Mouse (Mus musculus) layer of hippocampus, postnatal 25 days (tissue): ENCODE results near the gene Zfp335. TPM values are rescaled to one million over a fixed set of nuclear protein-coding genes. Genes with fewer than 3 reads are reported as not detected.

Experiments
- total RNA-seq, 2 experiments: library from RNA; stranded (reverse); gene quantifications; 2 replicates each; pipeline ENCODE4 v1.2.3; 2021

The Zfp335 gene
- total RNA-seq, 2 experiments from 2014 or later: 23.3 to 29.1 TPM

Other genes with a start within 250 kb of the Zfp335 start
- not detected for gene Wfdc11, start 237.7 kb downstream of the Zfp335 start, total RNA-seq
- not detected for gene Wfdc13, start 226.7 kb downstream of the Zfp335 start, total RNA-seq
- not detected for gene Spint4, start 213.3 kb downstream of the Zfp335 start, total RNA-seq
- not detected for gene Spint5, start 196.5 kb downstream of the Zfp335 start, total RNA-seq
- gene Wfdc3, start 165.8 kb downstream of the Zfp335 start, total RNA-seq: 1 to 10 TPM in 1 of 2 experiments, under 1 TPM in 1; 0.89 to 1.0 TPM
- gene Dnttip1, start 165.8 kb downstream of the Zfp335 start, total RNA-seq: 10 to 100 TPM; 37.0 TPM
- gene Ube2c, start 141.9 kb downstream of the Zfp335 start, total RNA-seq: 1 to 10 TPM in 1 of 2 experiments, not detected in 1; 1.2 TPM
- not detected for gene Tnnc2, start 131.8 kb downstream of the Zfp335 start, total RNA-seq
- gene Snx21, start 125.9 kb downstream of the Zfp335 start, total RNA-seq: 10 to 100 TPM; 38.0 to 45.8 TPM
- gene Acot8, start 106.9 kb downstream of the Zfp335 start, total RNA-seq: 10 to 100 TPM; 24.3 to 25.4 TPM
- 1 to 10 TPM; 7.8 to 9.3 TPM for gene Zswim3, start 106.7 kb downstream of the Zfp335 start, total RNA-seq
- gene Zswim1, start 89.1 kb downstream of the Zfp335 start, total RNA-seq: 10 to 100 TPM; 22.7 to 22.9 TPM
- gene Spata25, start 83.2 kb downstream of the Zfp335 start, total RNA-seq: not detected
- 100 to 1,000 TPM in 1 of 2 experiments, 10 to 100 TPM in 1; 93.3 to 106 TPM for gene Ctsa, start 78.9 kb downstream of the Zfp335 start, total RNA-seq
- gene Neurl2, start 78.3 kb downstream of the Zfp335 start, total RNA-seq: 1 to 10 TPM; 3.4 to 4.6 TPM
- gene Pltp, start 54.0 kb downstream of the Zfp335 start, total RNA-seq: 10 to 100 TPM; 68.8 to 73.7 TPM
- 10 to 100 TPM; 40.4 to 47.2 TPM for gene Pcif1, start 32.5 kb downstream of the Zfp335 start, total RNA-seq
- 1 to 10 TPM; 1.5 to 1.8 TPM for gene Mmp9, start 29.0 kb upstream of the Zfp335 start, total RNA-seq
- gene Slc12a5, start 49.0 kb upstream of the Zfp335 start, total RNA-seq: 100 to 1,000 TPM; 366 to 382 TPM
- gene Ncoa5, start 123.1 kb upstream of the Zfp335 start, total RNA-seq: 10 to 100 TPM; 50.2 to 56.1 TPM
- gene Cd40, start 143.9 kb upstream of the Zfp335 start, total RNA-seq: 1 to 10 TPM in 1 of 2 experiments, under 1 TPM in 1; 0.66 to 1.6 TPM
- gene 1700025C18Rik, start 179.0 kb upstream of the Zfp335 start, total RNA-seq: not detected